Mouse (Mus musculus): Measurements from ENCODE around the gene Sftpa1. TPM values are rescaled to one million over a fixed set of nuclear protein-coding genes. Genes with fewer than 3 reads are reported as not detected.

The Sftpa1 gene
- polyA plus RNA-seq (2014; fragmentation: Illumina TruSeq; extraction: RNeasy Lipid Tissue Mini Kit (QIAGEN cat#74804); ENCODE audit: low read depth, low replicate concordance), result not detected

DNA sequence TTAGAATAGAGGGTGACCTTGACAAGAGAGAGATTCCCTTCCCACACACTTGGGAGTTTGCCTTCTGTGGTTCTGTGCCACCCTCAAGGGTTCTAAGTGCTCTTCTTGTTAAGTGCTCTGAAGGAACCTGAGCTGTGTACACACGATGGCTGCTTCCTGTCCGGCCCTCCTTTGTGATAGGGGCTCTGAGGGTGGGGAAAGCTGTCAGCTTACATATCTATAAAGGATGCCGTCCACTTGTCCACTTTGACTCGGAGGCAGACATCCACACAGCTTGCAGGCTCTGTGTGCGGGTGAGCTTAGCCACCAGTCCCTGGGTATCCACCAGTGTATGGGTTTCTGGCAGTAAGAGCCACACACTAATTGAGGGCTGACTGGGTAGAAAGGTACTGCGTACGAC lies at the start of gene Sftpa1:
Gene Sftpa1, plus strand, starts transcription at position 243 of the 400 bp plus-strand sequence.

DNA sequence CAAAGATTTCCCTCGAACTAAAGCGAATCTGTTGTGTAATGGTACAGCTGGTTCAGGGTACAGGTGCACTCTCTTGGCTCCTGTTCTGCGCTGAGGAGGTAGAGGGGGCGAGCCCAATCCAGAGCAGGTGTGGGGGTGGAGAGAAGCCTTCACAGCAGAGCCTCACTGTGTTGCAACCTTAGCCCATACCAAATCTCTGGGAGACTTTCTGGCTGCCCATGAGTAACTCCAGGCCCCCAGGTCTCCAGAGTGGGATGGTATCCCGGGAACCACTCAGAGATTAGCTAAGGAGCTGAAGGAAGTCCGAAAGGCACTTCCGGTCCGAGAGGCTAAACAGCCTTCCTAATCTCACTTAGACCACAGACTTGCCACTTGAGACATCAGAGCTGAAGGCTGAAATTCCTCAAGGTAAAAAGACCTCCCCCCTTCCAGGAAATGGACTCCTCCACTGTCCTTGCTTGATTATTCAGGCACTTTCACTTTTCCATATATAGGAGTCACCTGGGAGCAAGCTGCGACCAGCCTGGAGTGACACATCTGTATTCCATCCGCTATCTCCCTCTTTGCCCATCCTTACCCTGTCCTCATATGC lies 26.6 kb upstream of the Sftpa1 start, which contains the start of gene Mat1a:
Gene Mat1a, plus strand, starts transcription at position 183 of the 592 bp plus-strand sequence.

DNA sequence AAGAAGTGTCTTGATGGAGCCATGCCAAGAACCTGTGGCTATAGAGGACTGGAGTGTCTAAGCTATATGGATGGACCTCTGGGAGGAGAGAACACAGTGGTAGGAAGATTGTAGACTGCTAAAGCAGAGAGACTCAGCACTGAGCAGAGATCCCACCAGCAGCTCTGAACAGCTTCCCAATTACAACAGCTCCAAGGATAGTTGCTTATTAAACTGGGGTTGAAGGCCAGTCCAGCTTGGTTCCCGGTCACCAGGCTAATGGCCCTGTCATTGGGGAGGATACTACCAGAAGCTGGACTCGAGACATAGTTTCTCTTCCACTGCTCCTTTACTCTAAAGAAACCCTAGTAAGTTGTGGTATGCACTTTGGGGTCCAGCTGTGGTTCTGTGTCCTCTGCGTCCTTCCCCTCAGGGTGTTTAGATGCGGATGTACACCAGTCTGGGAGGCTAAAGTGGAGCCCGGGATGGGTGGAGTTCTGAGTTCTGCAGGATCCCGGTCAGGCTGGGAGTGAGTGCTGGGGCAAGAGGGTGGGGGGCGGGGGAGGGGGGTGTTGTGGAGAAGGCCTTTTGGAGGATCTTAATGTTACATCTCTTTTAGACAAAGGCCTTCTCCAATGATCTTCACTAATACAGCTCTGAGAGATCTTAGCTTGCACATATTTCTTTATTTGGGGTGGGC lies 19.8 kb downstream of the Sftpa1 start, which contains the start of gene Mbl1:
Gene Mbl1, plus strand, starts transcription at position 239 of the 679 bp plus-strand sequence.

DNA sequence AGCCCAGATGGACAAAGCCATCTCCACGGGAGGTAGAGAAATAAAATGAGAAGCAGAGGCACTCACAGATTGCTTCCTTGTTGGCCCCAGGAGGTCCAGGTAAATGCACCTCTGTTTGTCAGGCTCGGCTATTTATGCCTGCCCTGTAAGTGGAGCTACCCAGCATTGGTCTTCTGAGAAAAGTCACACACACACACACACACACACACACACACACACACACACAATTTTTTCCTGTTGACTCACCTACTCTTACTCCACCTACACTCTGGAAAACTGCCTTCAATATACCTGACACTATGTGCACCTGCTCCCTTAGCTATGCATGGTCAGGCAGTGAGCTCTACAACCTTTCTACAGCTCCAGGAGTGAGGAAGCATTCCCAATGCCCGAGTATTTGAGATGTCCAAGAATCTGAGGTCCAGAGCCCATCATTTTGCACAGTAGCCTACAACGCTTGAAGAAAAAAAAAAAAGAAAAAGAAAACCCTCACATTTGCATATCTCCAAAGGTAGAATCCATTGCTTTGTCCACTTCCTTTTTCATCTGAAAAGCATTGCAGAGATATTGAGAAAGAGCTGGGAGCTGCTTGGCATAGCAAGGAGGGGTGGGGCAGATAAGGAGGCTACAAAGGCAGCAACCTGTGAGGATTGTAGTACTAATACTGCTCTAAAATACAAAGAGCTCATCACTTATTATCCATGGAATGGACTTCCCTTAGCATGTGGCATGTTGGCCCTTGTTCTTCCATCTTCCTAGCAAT lies 53.7 kb downstream of the Sftpa1 start, which contains the start of gene Sftpd:
Gene Sftpd, minus strand, starts transcription at position 91 of the 763 bp plus-strand sequence.

Other genes starting within 250 kb of the Sftpa1 start
- 0.63 TPM for gene Sh2d4b, start 238.5 kb upstream of the Sftpa1 start, polyA plus RNA-seq (2014; fragmentation: Illumina TruSeq; extraction: RNeasy Lipid Tissue Mini Kit (QIAGEN cat#74804); ENCODE audit: low read depth, low replicate concordance)
- 11.8 TPM for gene Tspan14, start 165.0 kb upstream of the Sftpa1 start, polyA plus RNA-seq (2014; fragmentation: Illumina TruSeq; extraction: RNeasy Lipid Tissue Mini Kit (QIAGEN cat#74804); ENCODE audit: low read depth, low replicate concordance)
- 29.1 TPM for gene Fam213a, start 118.0 kb upstream of the Sftpa1 start, polyA plus RNA-seq (2014; fragmentation: Illumina TruSeq; extraction: RNeasy Lipid Tissue Mini Kit (QIAGEN cat#74804); ENCODE audit: low read depth, low replicate concordance)
- not detected for gene Dydc2, start 62.6 kb upstream of the Sftpa1 start, polyA plus RNA-seq (2014; fragmentation: Illumina TruSeq; extraction: RNeasy Lipid Tissue Mini Kit (QIAGEN cat#74804); ENCODE audit: low read depth, low replicate concordance)
- gene Dydc1, start 58.9 kb upstream of the Sftpa1 start, polyA plus RNA-seq (2014; fragmentation: Illumina TruSeq; extraction: RNeasy Lipid Tissue Mini Kit (QIAGEN cat#74804); ENCODE audit: low read depth, low replicate concordance), result not detected
- not detected for gene Mat1a, start 26.7 kb upstream of the Sftpa1 start, polyA plus RNA-seq (2014; fragmentation: Illumina TruSeq; extraction: RNeasy Lipid Tissue Mini Kit (QIAGEN cat#74804); ENCODE audit: low read depth, low replicate concordance)
- gene Mbl1, start 19.7 kb downstream of the Sftpa1 start, polyA plus RNA-seq (2014; fragmentation: Illumina TruSeq; extraction: RNeasy Lipid Tissue Mini Kit (QIAGEN cat#74804); ENCODE audit: low read depth, low replicate concordance), result not detected
- not detected for gene Sftpd, start 53.4 kb downstream of the Sftpa1 start, polyA plus RNA-seq (2014; fragmentation: Illumina TruSeq; extraction: RNeasy Lipid Tissue Mini Kit (QIAGEN cat#74804); ENCODE audit: low read depth, low replicate concordance)
- gene Gm2832, start 147.0 kb downstream of the Sftpa1 start, polyA plus RNA-seq (2014; fragmentation: Illumina TruSeq; extraction: RNeasy Lipid Tissue Mini Kit (QIAGEN cat#74804); ENCODE audit: low read depth, low replicate concordance), result not detected
- gene Gm5798, start 216.8 kb downstream of the Sftpa1 start, polyA plus RNA-seq (2014; fragmentation: Illumina TruSeq; extraction: RNeasy Lipid Tissue Mini Kit (QIAGEN cat#74804); ENCODE audit: low read depth, low replicate concordance), result not detected